Mouse (Mus musculus) G1E (cell line): ENCODE measurements around the gene Evc.

ENCODE experiments used
- CTCF ChIP-seq: IDR thresholded peaks from 2 replicates; pipeline ENCODE4 v1.5.1; 2012; ENCODE audit warnings: low read depth, low read length, inconsistent platforms, mixed read lengths
- GATA1 ChIP-seq: IDR thresholded peaks from 2 replicates; pipeline ENCODE4 v1.6.1; 2012; ENCODE audit warnings: borderline replicate concordance, low read length, inconsistent platforms, mixed read lengths

GRCm38 (mm10) chr5:37368796-37369195 lies 32.1 kb upstream of the Evc start:
- TF ChIP-seq CTCF: no peak
- no peak for TF ChIP-seq GATA1
